Mouse (Mus musculus): Measurements from ENCODE around the gene Ubash3a. TPM values are rescaled to one million over a fixed set of nuclear protein-coding genes. Genes with fewer than 3 reads are reported as not detected.
A peak's percentile ranks its signal among the peaks of the same experiment; 100 is the strongest.

Gene Ubash3a
- total and polyA plus RNA-seq, 3 experiments: 0.33 TPM; not detected in 2

DNA sequence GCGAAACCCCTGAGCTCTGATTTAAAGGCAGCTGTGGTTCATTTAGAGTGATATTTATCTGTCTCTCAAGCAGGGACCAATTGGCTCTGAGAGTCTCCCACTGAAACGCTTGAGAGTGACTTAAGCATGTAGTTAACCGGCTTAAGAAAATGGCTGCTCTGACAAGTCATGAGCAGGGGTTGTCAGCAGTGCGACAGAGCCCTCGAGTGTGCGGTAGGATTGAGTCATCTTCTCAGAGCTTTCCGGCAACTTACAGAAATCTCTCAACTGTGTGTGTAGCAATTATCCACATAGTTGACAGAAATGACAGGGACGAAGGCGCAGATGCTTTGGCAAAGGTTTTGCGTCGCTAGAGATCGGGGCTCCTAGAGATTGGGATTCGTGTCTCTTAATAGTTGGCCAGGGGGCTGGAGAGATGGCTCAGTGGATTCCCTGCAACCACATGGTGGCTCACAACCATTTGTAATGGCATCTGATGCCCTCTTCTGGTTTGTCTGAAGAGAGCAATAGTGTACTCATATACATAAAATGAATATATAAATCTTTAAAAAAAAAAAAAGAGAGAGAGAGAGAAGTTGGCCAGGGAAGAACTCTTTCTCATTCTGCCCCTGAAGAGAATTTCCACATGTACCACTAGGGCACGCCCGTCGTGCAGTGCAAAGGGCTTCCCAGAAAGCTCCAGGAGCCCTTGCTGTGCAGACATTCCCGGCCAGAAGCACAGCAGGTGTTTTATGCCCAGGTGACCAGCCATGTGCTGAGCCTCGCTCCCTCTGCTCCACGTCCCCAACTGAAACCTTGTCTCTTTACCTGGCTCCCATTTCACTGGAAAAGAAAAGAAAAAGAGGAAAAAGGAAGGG, 74.4 kb downstream of the Ubash3a start:
- DNase-seq (ENCODE audit: low spot score) (no peak), ATAC-seq (ENCODE audit: extremely low read depth, insufficient number of reproducible peaks, low FRiP score, poor library complexity, severe bottlenecking) (no peak)
- Histone ChIP-seq H3K4me1 (ENCODE audit: insufficient read depth, low read depth, low read length) (no peaks in the 10 kb centered on the region), H3K9me3 (replicated peaks) (peaks cover 54% of the 10 kb centered on the region), H3K4me3 (ENCODE audit: low read depth, low read length) (no peak overlapping the region), H3K36me3 (replicated peaks) (no peaks in the 10 kb centered on the region), H3K27me3 (ENCODE audit: insufficient read depth, low read length) (no peaks in the 10 kb centered on the region)
- TF ChIP-seq GATA1 (IDR thresholded peaks at IDR 0.05; ENCODE audit: borderline replicate concordance, low read length) (no peak), GATA2 (IDR thresholded peaks at IDR 0.05; ENCODE audit: borderline replicate concordance, low read depth, low read length) (no peak), CTCF (IDR thresholded peaks at IDR 0.05; ENCODE audit: low read depth, low read length) (no peak), TAL1 (conservative IDR thresholded peaks at IDR 0.05; ENCODE audit: low read depth, low read length) (no peak), POLR2AphosphoS5 (IDR thresholded peaks at IDR 0.05; ENCODE audit: insufficient replicate concordance, low read depth, low read length) (no peak)

DNA sequence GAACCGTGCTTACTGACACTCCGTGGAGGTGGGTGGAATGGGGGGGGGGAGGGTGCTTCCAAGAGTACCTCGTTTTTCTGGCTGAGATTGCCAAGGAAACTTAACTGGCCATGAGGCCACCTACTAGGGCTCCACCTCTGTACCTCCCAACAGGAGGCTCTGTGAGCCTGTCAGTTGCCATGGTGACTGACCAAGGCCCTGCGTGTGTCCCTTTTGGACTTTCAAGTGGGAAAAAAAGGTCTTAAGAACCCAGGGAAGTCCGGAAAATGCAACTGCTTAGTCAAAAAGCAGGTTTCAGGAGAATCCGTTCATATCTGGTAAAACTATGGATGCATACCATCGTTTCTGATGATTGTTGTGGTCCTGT, 75.0 kb downstream of the Ubash3a start:
- Histone ChIP-seq H3K36me3 (replicated peaks) (no peaks in the 10 kb centered on the region), H3K4me3 (ENCODE audit: low read depth, low read length) (no peak overlapping the region), H3K4me1 (ENCODE audit: insufficient read depth, low read depth, low read length) (no peaks in the 10 kb centered on the region), H3K27me3 (ENCODE audit: insufficient read depth, low read length) (no peaks in the 10 kb centered on the region), H3K9me3 (replicated peaks) (peaks cover 54% of the 10 kb centered on the region)
- ATAC-seq (ENCODE audit: extremely low read depth, insufficient number of reproducible peaks, low FRiP score, poor library complexity, severe bottlenecking) (no peak), DNase-seq (ENCODE audit: low spot score) (no peak)
- TF ChIP-seq CTCF (IDR thresholded peaks at IDR 0.05; ENCODE audit: low read depth, low read length) (no peak), GATA1 (IDR thresholded peaks at IDR 0.05; ENCODE audit: borderline replicate concordance, low read length) (no peak), GATA2 (IDR thresholded peaks at IDR 0.05; ENCODE audit: borderline replicate concordance, low read depth, low read length) (no peak), POLR2AphosphoS5 (IDR thresholded peaks at IDR 0.05; ENCODE audit: insufficient replicate concordance, low read depth, low read length) (no peak)

DNA sequence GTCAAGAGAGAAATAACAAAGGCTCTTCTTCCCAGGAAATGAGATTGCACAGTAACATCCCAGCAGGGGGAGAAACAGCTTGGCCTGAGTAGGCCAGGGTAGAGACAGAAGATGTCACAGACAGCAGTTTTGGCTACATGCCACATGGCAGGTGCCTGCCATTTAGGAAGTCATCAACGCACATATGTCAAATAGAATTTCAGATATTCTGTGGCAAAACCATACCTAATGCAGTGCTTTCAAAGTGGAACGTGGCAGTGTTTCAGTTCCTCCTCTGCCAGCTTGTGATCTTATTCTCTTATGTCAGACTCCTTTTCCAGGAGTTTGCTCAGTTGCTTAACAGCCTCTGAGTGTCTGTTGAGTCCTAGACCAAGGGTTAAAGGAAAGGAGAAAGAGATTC, 78.2 kb downstream of the Ubash3a start:
- TF ChIP-seq CTCF (IDR thresholded peaks at IDR 0.05; ENCODE audit: low read depth, low read length): no peak
- Histone ChIP-seq H3K4me3 (ENCODE audit: low read depth, low read length) (no peak overlapping the region), H3K9me3 (replicated peaks) (peaks cover 54% of the 10 kb centered on the region), H3K36me3 (replicated peaks) (no peaks in the 10 kb centered on the region), H3K27me3 (ENCODE audit: insufficient read depth, low read length) (no peaks in the 10 kb centered on the region), H3K4me1 (ENCODE audit: insufficient read depth, low read depth, low read length) (no peaks in the 10 kb centered on the region)
- no peak for DNase-seq (ENCODE audit: low spot score)
- ATAC-seq (ENCODE audit: extremely low read depth, insufficient number of reproducible peaks, low FRiP score, poor library complexity, severe bottlenecking): no peak

DNA sequence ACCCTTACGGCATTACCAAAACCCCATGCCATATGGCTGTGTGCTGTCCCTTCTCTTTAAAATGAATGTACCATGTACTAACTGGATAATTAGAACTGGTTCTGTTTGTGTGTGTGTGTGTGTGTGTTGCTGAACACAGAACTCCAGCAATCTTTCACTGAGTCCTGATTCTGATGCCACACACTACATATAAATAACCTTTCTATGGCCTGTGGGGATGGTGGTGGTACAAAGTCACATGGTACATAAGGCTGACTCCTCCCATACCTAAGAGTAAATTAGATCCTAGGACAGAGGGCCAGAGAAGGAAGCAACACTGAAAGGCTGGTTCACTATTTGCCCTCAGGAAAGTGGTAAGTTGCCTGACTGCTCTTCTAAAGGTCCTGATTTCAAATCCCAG, 78.8 kb downstream of the Ubash3a start, which contains the start of gene Slc37a1:
Gene Slc37a1, plus strand, starts transcription at position 301 of the 400 bp plus-strand sequence.
- Histone ChIP-seq H3K4me3 (ENCODE audit: low read depth, low read length) (no peak within 1 kb of the TSS), H3K9me3 (replicated peaks) (peaks cover 53% of the 10 kb centered on the region), H3K4me1 (ENCODE audit: insufficient read depth, low read depth, low read length) (no peaks in the 10 kb centered on the region), H3K36me3 (replicated peaks) (no peaks in the 10 kb centered on the region), H3K27me3 (ENCODE audit: insufficient read depth, low read length) (no peaks in the 10 kb centered on the region)
- DNase-seq (ENCODE audit: low spot score): no peak
- TF ChIP-seq CTCF (IDR thresholded peaks at IDR 0.05; ENCODE audit: low read depth, low read length) (no peak), GATA2 (IDR thresholded peaks at IDR 0.05; ENCODE audit: borderline replicate concordance, low read depth, low read length) (no peak), TAL1 (conservative IDR thresholded peaks at IDR 0.05; ENCODE audit: low read depth, low read length) (no peak), POLR2AphosphoS5 (IDR thresholded peaks at IDR 0.05; ENCODE audit: insufficient replicate concordance, low read depth, low read length) (no peak), GATA1 (IDR thresholded peaks at IDR 0.05; ENCODE audit: borderline replicate concordance, low read length) (no peak)
- ATAC-seq (ENCODE audit: extremely low read depth, insufficient number of reproducible peaks, low FRiP score, poor library complexity, severe bottlenecking): no peak

DNA sequence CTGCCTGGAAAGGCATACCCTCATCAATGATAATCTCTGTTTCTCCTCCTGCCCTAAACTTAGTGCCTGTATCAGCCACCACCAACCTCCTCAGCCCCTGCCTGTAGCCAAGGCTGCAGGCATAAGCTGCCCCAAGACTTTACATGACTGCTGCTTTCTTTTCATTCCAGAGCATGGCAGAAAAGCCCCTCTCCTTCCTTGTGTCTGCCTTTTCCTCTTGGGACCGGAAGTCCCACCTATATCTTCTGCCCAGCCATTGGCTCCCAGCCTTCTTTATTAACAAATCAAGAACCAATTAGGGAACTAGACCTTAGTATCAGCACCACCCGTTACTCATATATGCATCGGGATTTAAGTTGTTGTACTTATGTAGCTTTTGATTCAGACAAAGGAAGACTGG, 79.5 kb downstream of the Ubash3a start:
- Histone ChIP-seq H3K4me1 (ENCODE audit: insufficient read depth, low read depth, low read length) (no peaks in the 10 kb centered on the region), H3K27me3 (ENCODE audit: insufficient read depth, low read length) (no peaks in the 10 kb centered on the region), H3K4me3 (ENCODE audit: low read depth, low read length) (no peak overlapping the region), H3K9me3 (replicated peaks) (peaks cover 48% of the 10 kb centered on the region), H3K36me3 (replicated peaks) (no peaks in the 10 kb centered on the region)
- no peak for TF ChIP-seq GATA2 (IDR thresholded peaks at IDR 0.05; ENCODE audit: borderline replicate concordance, low read depth, low read length)
- TF ChIP-seq CTCF (IDR thresholded peaks at IDR 0.05; ENCODE audit: low read depth, low read length): no peak
- no peak for TF ChIP-seq TAL1 (conservative IDR thresholded peaks at IDR 0.05; ENCODE audit: low read depth, low read length)
- no peak for TF ChIP-seq GATA1 (IDR thresholded peaks at IDR 0.05; ENCODE audit: borderline replicate concordance, low read length)
- no peak for TF ChIP-seq POLR2AphosphoS5 (IDR thresholded peaks at IDR 0.05; ENCODE audit: insufficient replicate concordance, low read depth, low read length)
- DNase-seq (ENCODE audit: low spot score): no peak
- no peak for ATAC-seq (ENCODE audit: extremely low read depth, insufficient number of reproducible peaks, low FRiP score, poor library complexity, severe bottlenecking)

DNA sequence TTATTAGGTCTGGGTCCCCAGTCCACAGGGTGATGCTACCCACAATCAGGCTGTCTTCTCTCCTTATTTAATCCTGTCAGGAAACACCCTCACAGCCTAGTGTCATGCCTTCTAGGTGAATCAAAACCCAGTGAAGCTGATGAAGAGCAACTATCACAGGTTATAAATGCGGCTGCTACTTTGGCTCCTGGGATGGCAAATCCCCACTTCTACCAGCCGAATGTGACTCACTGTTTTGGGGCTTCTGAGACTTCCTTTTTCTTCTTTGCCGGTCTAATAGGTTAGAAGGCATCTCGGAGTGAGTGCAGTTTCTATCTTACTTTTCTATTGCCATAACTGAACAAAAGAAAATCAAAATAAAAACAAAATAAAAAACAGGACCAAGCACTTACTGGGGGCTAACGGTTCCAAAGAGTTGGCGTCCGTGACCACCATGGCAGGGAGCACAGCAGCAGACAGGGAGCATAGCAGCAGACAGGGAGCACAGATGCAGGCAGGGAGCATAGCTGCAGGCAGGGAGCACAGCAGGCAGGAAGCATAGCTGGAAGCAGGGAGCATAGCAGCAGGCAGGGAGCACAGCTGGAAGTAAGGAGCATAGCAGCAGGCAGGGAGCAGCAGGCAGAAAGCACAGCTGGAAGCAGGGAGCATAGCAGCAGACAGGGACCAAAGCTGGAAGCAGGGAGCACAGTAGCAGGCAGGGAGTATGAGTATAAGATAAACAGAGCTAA, 81.5 kb downstream of the Ubash3a start:
- DNase-seq (ENCODE audit: low spot score) (no peak), ATAC-seq (ENCODE audit: extremely low read depth, insufficient number of reproducible peaks, low FRiP score, poor library complexity, severe bottlenecking) (no peak)
- H3K27me3 ChIP-seq (ENCODE audit: insufficient read depth, low read length): no peaks in the 10 kb centered on the region
- H3K4me3 ChIP-seq (ENCODE audit: low read depth, low read length): peak overlapping the region; percentile 30; the same call in 1 of the 2 replicates
- H3K4me1 ChIP-seq (ENCODE audit: insufficient read depth, low read depth, low read length): no peaks in the 10 kb centered on the region
- H3K36me3 ChIP-seq (replicated peaks): no peaks in the 10 kb centered on the region
- TF ChIP-seq GATA1 (IDR thresholded peaks at IDR 0.05; ENCODE audit: borderline replicate concordance, low read length) (no peak), GATA2 (IDR thresholded peaks at IDR 0.05; ENCODE audit: borderline replicate concordance, low read depth, low read length) (no peak), POLR2AphosphoS5 (IDR thresholded peaks at IDR 0.05; ENCODE audit: insufficient replicate concordance, low read depth, low read length) (no peak), CTCF (IDR thresholded peaks at IDR 0.05; ENCODE audit: low read depth, low read length) (no peak), TAL1 (conservative IDR thresholded peaks at IDR 0.05; ENCODE audit: low read depth, low read length) (no peak)
- peaks cover 40% of the 10 kb centered on the region for H3K9me3 ChIP-seq (replicated peaks)
